In genomic region chr12:71975626-71976025, GRCm38 (mm10) we compare ENCODE assay signal across 16 mouse cellular contexts.
DNase-seq lines count a peak whose midpoint lies in the region; ATAC-seq and TF ChIP-seq lines count a peak whose summit lies in the region.
"Had no signal": no experiment of that assay in that cellular context is flagged by ENCODE, and none has a peak within 500 bp of the region (broad histone marks: within the 10 kb centered on the region; RNA-seq: fewer than 3 reads in every experiment).

No protein-coding gene starts in this region.

- H3K27ac ChIP-seq in cerebellum, adult 2 months (ENCODE audit: insufficient read depth, low read length): 0 out of 2 replicates have a peak overlapping the region, but pooled peaks have one; percentile 6
- H3K27ac ChIP-seq in heart, embryonic 12.5 days (ENCODE audit: poor library complexity, severe bottlenecking): peak overlapping the region; percentile 65
- peak overlapping the region; percentile 75 for H3K27ac ChIP-seq in lung, embryonic 16.5 days (ENCODE audit: low read length)
- peak overlapping the region; percentile 75 for H3K27ac ChIP-seq in midbrain, embryonic 16.5 days (ENCODE audit: low read length)
- H3K27ac ChIP-seq: embryonic facial prominence, embryonic 10.5 days; hindbrain, embryonic 10.5 days; limb, embryonic 15.5 days had no signal

- TF ChIP-seq POLR2A in cerebellum, adult 2 months (IDR thresholded peaks at IDR 0.05; ENCODE audit: borderline replicate concordance, insufficient read depth, low read length): no peak

- no peak for DNase-seq in cerebellum, adult 2 months
- DNase-seq in cerebellum, postnatal 14 days: no peak
- no peak for DNase-seq in heart, postnatal 36 days
- DNase-seq in lung, postnatal 25 days (ENCODE audit: low spot score): no peak
- DNase-seq in thymus, postnatal 25 days: no peak
- DNase-seq: cerebellum, postnatal 36 days; liver, postnatal 0 days; right cerebral cortex, postnatal 25 days had no signal

- no peak for TF ChIP-seq CTCF in cerebellum, adult 2 months (IDR thresholded peaks at IDR 0.05; ENCODE audit: borderline replicate concordance, insufficient read depth, low read depth, low read length)

- H3K4me2 ChIP-seq in heart, embryonic 12.5 days: no peak overlapping the region
- H3K4me2 ChIP-seq in lung, embryonic 16.5 days (ENCODE audit: low read depth, low read length): no peak overlapping the region
- no peak overlapping the region for H3K4me2 ChIP-seq in midbrain, embryonic 16.5 days (ENCODE audit: low read length)
- H3K4me2 ChIP-seq: limb, embryonic 15.5 days had no signal

- no peak overlapping the region for H3K4me3 ChIP-seq in cerebellum, adult 2 months (replicated peaks; ENCODE audit: insufficient read depth, low read depth, low read length)
- no peak overlapping the region for H3K4me3 ChIP-seq in heart, embryonic 12.5 days
- H3K4me3 ChIP-seq in lung, embryonic 16.5 days (ENCODE audit: low read length): no peak overlapping the region
- no peak overlapping the region for H3K4me3 ChIP-seq in midbrain, embryonic 16.5 days (ENCODE audit: low read depth, low read length)
- H3K4me3 ChIP-seq: embryonic facial prominence, embryonic 10.5 days; erythroblast, embryonic 14.5 days; hindbrain, embryonic 10.5 days; limb, embryonic 15.5 days had no signal

- WGBS in cerebellum, adult 2 months: 9% methylated on average over 1 of the region's 1 CpGs
- 47% methylated on average over 1 of the region's 1 CpGs for WGBS in heart, embryonic 12.5 days
- 29% methylated on average over 1 of the region's 1 CpGs for WGBS in lung, embryonic 16.5 days
- 55% methylated on average over 1 of the region's 1 CpGs for WGBS in midbrain, embryonic 16.5 days

- ATAC-seq in heart, embryonic 12.5 days (ENCODE audit: insufficient number of reproducible peaks, low FRiP score): no peak
- no peak for ATAC-seq in lung, embryonic 16.5 days (ENCODE audit: low read depth)
- no peak for ATAC-seq in midbrain, embryonic 16.5 days
- ATAC-seq: inflammation-experienced regulatory T-cells, adult 6 months; liver, postnatal 0 days had no signal

- H3K27me3 ChIP-seq in cerebellum, adult 2 months (ENCODE audit: control insufficient read depth, insufficient read depth, low read length): no peaks in the 10 kb centered on the region
- no peaks in the 10 kb centered on the region for H3K27me3 ChIP-seq in heart, embryonic 12.5 days (replicated peaks)
- H3K27me3 ChIP-seq in lung, embryonic 16.5 days (ENCODE audit: control insufficient read depth, insufficient read depth, low read depth, low read length): no peaks in the 10 kb centered on the region
- no peaks in the 10 kb centered on the region for H3K27me3 ChIP-seq in midbrain, embryonic 16.5 days (ENCODE audit: control insufficient read depth, insufficient read depth, low read depth, low read length)
- H3K27me3 ChIP-seq: limb, embryonic 15.5 days had no signal

- H3K9ac ChIP-seq in heart, embryonic 12.5 days: peak overlapping the region; percentile 4; the same call in 1 of the 2 replicates
- peak overlapping the region; percentile 2; the same call in 1 of the 2 replicates for H3K9ac ChIP-seq in lung, embryonic 16.5 days (ENCODE audit: low read length)
- H3K9ac ChIP-seq in midbrain, embryonic 16.5 days (ENCODE audit: low read depth, low read length): no peak overlapping the region
- H3K9ac ChIP-seq: limb, embryonic 15.5 days; liver, postnatal 0 days had no signal

- intact Hi-C loops in heart, postnatal 36 days (cut with DNase I): loop anchor here (2.0 to 5.0 kb wide), 2 partner anchors 88 to 145 kb away; partner anchors contain the start of gene Daam1

- peaks cover 71% of the 10 kb centered on the region for H3K36me3 ChIP-seq in heart, embryonic 12.5 days
- H3K36me3 ChIP-seq in lung, embryonic 16.5 days (ENCODE audit: control insufficient read depth, insufficient read depth, low read length): peaks cover 3% of the 10 kb centered on the region; the same call in 1 of the 2 replicates
- H3K36me3 ChIP-seq in midbrain, embryonic 16.5 days (ENCODE audit: control insufficient read depth, insufficient read depth, low read length): peaks cover 21% of the 10 kb centered on the region

- no peaks in the 10 kb centered on the region for H3K9me3 ChIP-seq in heart, embryonic 12.5 days (replicated peaks)
- H3K9me3 ChIP-seq in lung, embryonic 16.5 days (ENCODE audit: control insufficient read depth, low read length): no peaks in the 10 kb centered on the region
- H3K9me3 ChIP-seq in midbrain, embryonic 16.5 days (replicated peaks; ENCODE audit: control insufficient read depth, low read length, poor library complexity, severe bottlenecking): no peaks in the 10 kb centered on the region
- H3K9me3 ChIP-seq: embryonic facial prominence, embryonic 10.5 days; hindbrain, embryonic 10.5 days; limb, embryonic 15.5 days had no signal

- peaks cover 4% of the 10 kb centered on the region for H3K4me1 ChIP-seq in cerebellum, adult 2 months (ENCODE audit: control insufficient read depth, insufficient read depth, low read length)
- H3K4me1 ChIP-seq in heart, embryonic 12.5 days (replicated peaks): peaks cover 85% of the 10 kb centered on the region
- peaks cover 59% of the 10 kb centered on the region for H3K4me1 ChIP-seq in lung, embryonic 16.5 days (replicated peaks; ENCODE audit: control insufficient read depth, insufficient read depth, low read length)
- H3K4me1 ChIP-seq in midbrain, embryonic 16.5 days (ENCODE audit: control insufficient read depth, insufficient read depth, low read length): peaks cover 8% of the 10 kb centered on the region

Comparison
In these comparisons a context has a peak if more than half of its experiments do, and no peak if none do; other contexts are left out.
1. H3K27ac ChIP-seq: peak in every context shown above with its lines; median percentile 75 in lung, embryonic 16.5 days; 75 in midbrain, embryonic 16.5 days; 65 in heart, embryonic 12.5 days; 6 in cerebellum, adult 2 months.